Mouse (Mus musculus) MEL (cell line): ENCODE measurements around the gene Agbl2.
"Not testable (repeated sequence)": the region's sequence is repeated elsewhere in the genome, so short reads cannot be mapped to it uniquely, and the experiment has no call there.

Experiments
- CTCF ChIP-seq, 3 experiments: IDR thresholded peaks in 2 of 3; conservative IDR thresholded peaks in 1 of 3; 2 replicates each; pipeline ENCODE4 v1.5.1; 2011 to 2012; ENCODE audit warnings: low read length in 3 of 3, low read depth in 2 of 3, mild to moderate bottlenecking in 2 of 3, improper control_type of control experiment in 1 of 3, inconsistent platforms in 1 of 3, mixed read lengths in 1 of 3, moderate library complexity in 1 of 3; ENCODE audit not compliant: control insufficient read depth in 1 of 3, insufficient read depth in 1 of 3, poor library complexity in 1 of 3, severe bottlenecking in 1 of 3
- JUND ChIP-seq: IDR thresholded peaks from 2 replicates; pipeline ENCODE4 v1.6.1; 2011; ENCODE audit warnings: low read depth, mild to moderate bottlenecking, improper control_type of control experiment, low read length
- POLR2A ChIP-seq, 2 experiments: IDR thresholded peaks; 2 replicates each; pipeline ENCODE4 v1.6.1; 2011 to 2012; ENCODE audit warnings: low read length in 2 of 2, mild to moderate bottlenecking in 2 of 2, control low read depth in 1 of 2, improper control_type of control experiment in 1 of 2, low read depth in 1 of 2, moderate library complexity in 1 of 2; ENCODE audit not compliant: control insufficient read depth in 1 of 2, insufficient read depth in 1 of 2, poor library complexity in 1 of 2
- POLR2AphosphoS2 ChIP-seq: IDR thresholded peaks from 2 replicates; pipeline ENCODE4 v1.6.1; 2011; ENCODE audit warnings: low read length, improper control_type of control experiment

DNA sequence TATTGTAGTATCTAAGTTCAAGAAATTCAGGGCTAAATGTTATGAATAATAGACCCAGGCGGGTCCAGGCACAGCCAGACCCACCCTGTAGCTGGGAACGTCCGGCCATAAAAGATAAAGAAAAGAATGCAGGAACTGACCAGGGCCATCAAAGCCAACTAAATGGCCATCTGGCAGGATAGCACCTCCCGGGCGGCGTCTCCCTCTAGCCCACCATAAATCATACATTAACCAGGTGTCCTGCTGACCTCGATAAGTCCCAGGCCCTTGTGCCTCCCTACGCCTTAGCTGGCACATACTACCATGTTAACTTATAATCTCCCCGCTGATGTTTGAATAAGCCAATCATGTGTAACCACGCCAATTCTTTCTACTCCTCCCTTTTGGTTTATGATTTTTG lies 42.0 kb downstream of the Agbl2 start:
- TF ChIP-seq POLR2AphosphoS2; POLR2A (IDR thresholded peaks at IDR 0.05; ENCODE audit: control insufficient read depth in 1 of 2, insufficient read depth in 1 of 2, low read depth in 1 of 2, low read length in 2 of 2, poor library complexity in 1 of 2); CTCF (IDR thresholded peaks at IDR 0.05 in 2 of 3, conservative IDR thresholded peaks at IDR 0.05 in 1 of 3; ENCODE audit: control insufficient read depth in 1 of 3, insufficient read depth in 1 of 3, low read depth in 2 of 3, low read length in 3 of 3, poor library complexity in 1 of 3, severe bottlenecking in 1 of 3); JUND: not testable (repeated sequence)
